ENCODE assay signal across 11 mouse cellular contexts in the genomic region with DNA sequence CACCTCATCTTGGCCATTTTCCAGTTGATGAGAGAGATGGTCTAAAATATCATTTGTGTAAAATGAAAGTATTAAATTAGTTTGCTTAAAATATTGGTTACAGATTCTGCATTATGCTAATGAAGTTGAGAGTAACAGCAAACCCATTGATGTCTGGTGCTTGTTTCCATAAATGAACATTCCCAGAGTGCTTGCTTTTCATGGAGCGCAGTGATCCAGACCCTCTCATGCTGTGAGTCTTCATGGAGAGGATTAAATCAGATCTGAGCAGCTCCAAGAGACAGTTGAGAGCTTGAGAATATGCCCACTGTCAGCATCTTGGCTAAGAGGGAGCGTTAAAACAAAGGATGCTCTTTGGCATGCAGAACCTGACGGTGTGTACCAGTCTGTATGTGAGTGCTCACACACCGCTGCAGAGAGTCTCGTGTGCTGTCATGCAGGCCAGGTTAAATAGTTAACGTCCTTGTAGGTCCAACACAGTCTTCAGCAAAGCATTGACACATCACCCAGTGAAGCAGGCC. TPM values are rescaled to one million over a fixed set of nuclear protein-coding genes. Genes with fewer than 3 reads are reported as not detected.
DNase-seq lines count a peak whose midpoint lies in the region; ATAC-seq and TF ChIP-seq lines count a peak whose summit lies in the region.
"Had no signal": no experiment of that assay in that cellular context is flagged by ENCODE, and none has a peak within 500 bp of the region (broad histone marks: within the 10 kb centered on the region; RNA-seq: fewer than 3 reads in every experiment).

No protein-coding gene starts in this region.

- ATAC-seq in limb, embryonic 15.5 days (ENCODE audit: insufficient number of reproducible peaks, low FRiP score, low TSS enrichment, low read depth) = no peak
- no peak for ATAC-seq in forebrain, embryonic 14.5 days
- peak; percentile 61; the same call in 1 of the 2 replicates for ATAC-seq in midbrain, embryonic 16.5 days
- ATAC-seq in megakaryocyte progenitor cell, adult 5-6 weeks (replicated peaks; ENCODE audit: poor library complexity) = no peak

- peak; percentile 43 to 60 for DNase-seq in cerebellum, adult 2 months
- DNase-seq in cerebellum, adult 8-10 months = no peak
- DNase-seq in limb, embryonic 10.5 days (ENCODE audit: low spot score) = no peak
- DNase-seq in forebrain, embryonic 14.5 days (ENCODE audit: low spot score) = peak; percentile 19
- DNase-seq in adrenal gland, postnatal 25 days = no peak
- DNase-seq: heart, adult 2 months; kidney, postnatal 10 days had no signal

- no peak overlapping the region for H3K4me3 ChIP-seq in cerebellum, adult 2 months (replicated peaks; ENCODE audit: insufficient read depth, low read depth, low read length)
- H3K4me3 ChIP-seq in limb, embryonic 15.5 days = no peak overlapping the region
- no peak overlapping the region for H3K4me3 ChIP-seq in limb, embryonic 10.5 days
- H3K4me3 ChIP-seq in forebrain, embryonic 14.5 days (ENCODE audit: low read depth, low read length) = no peak overlapping the region
- no peak overlapping the region for H3K4me3 ChIP-seq in midbrain, embryonic 16.5 days (ENCODE audit: low read depth, low read length)
- H3K4me3 ChIP-seq: erythroblast, embryonic 14.5 days; heart, adult 2 months had no signal

- H3K4me1 ChIP-seq in cerebellum, adult 2 months (ENCODE audit: control insufficient read depth, insufficient read depth, low read length) = peaks cover 41% of the 10 kb centered on the region
- peaks cover 8% of the 10 kb centered on the region; the same call in 1 of the 2 replicates for H3K4me1 ChIP-seq in limb, embryonic 15.5 days
- H3K4me1 ChIP-seq in limb, embryonic 10.5 days = peaks cover 8% of the 10 kb centered on the region
- peaks cover 12% of the 10 kb centered on the region for H3K4me1 ChIP-seq in forebrain, embryonic 14.5 days (ENCODE audit: control insufficient read depth, insufficient read depth, low read length)
- peaks cover 18% of the 10 kb centered on the region for H3K4me1 ChIP-seq in midbrain, embryonic 16.5 days (ENCODE audit: control insufficient read depth, insufficient read depth, low read length)

- WGBS in cerebellum, adult 2 months = 9% methylated on average over 6 of the region's 6 CpGs
- WGBS in limb, embryonic 15.5 days = 81% methylated on average over 6 of the region's 6 CpGs
- 94% methylated on average over 6 of the region's 6 CpGs for WGBS in limb, embryonic 10.5 days
- 36% methylated on average over 6 of the region's 6 CpGs for WGBS in forebrain, embryonic 14.5 days
- WGBS in midbrain, embryonic 16.5 days = 26% methylated on average over 6 of the region's 6 CpGs

- no peak overlapping the region for H3K9ac ChIP-seq in limb, embryonic 15.5 days
- no peak overlapping the region for H3K9ac ChIP-seq in forebrain, embryonic 14.5 days (ENCODE audit: low read length)
- H3K9ac ChIP-seq in midbrain, embryonic 16.5 days (ENCODE audit: low read depth, low read length) = no peak overlapping the region

- peak overlapping the region; percentile 48 for H3K27ac ChIP-seq in cerebellum, adult 2 months (ENCODE audit: insufficient read depth, low read length)
- 0 out of 2 replicates have a peak overlapping the region, but pooled peaks have one; percentile 30 for H3K27ac ChIP-seq in limb, embryonic 15.5 days
- no peak overlapping the region for H3K27ac ChIP-seq in limb, embryonic 10.5 days
- 0 out of 2 replicates have a peak overlapping the region, but pooled peaks have one; percentile 1 for H3K27ac ChIP-seq in forebrain, embryonic 14.5 days (ENCODE audit: low read depth, low read length)
- peak overlapping the region; percentile 67 for H3K27ac ChIP-seq in midbrain, embryonic 16.5 days (ENCODE audit: low read length)

- no peaks in the 10 kb centered on the region for H3K36me3 ChIP-seq in limb, embryonic 15.5 days
- no peaks in the 10 kb centered on the region for H3K36me3 ChIP-seq in limb, embryonic 10.5 days
- no peaks in the 10 kb centered on the region for H3K36me3 ChIP-seq in forebrain, embryonic 14.5 days (ENCODE audit: control insufficient read depth, insufficient read depth, low read length)
- H3K36me3 ChIP-seq in midbrain, embryonic 16.5 days (ENCODE audit: control insufficient read depth, insufficient read depth, low read length) = no peaks in the 10 kb centered on the region

- no peak overlapping the region for H3K4me2 ChIP-seq in limb, embryonic 15.5 days
- H3K4me2 ChIP-seq in forebrain, embryonic 14.5 days (ENCODE audit: low read length) = no peak overlapping the region
- H3K4me2 ChIP-seq in midbrain, embryonic 16.5 days (ENCODE audit: low read length) = no peak overlapping the region

- no peaks in the 10 kb centered on the region for H3K27me3 ChIP-seq in cerebellum, adult 2 months (ENCODE audit: control insufficient read depth, insufficient read depth, low read length)
- no peaks in the 10 kb centered on the region for H3K27me3 ChIP-seq in limb, embryonic 15.5 days
- H3K27me3 ChIP-seq in limb, embryonic 10.5 days (ENCODE audit: low read depth, poor library complexity, severe bottlenecking) = no peaks in the 10 kb centered on the region
- H3K27me3 ChIP-seq in forebrain, embryonic 14.5 days (replicated peaks; ENCODE audit: control insufficient read depth, insufficient read depth, low read length) = no peaks in the 10 kb centered on the region
- no peaks in the 10 kb centered on the region for H3K27me3 ChIP-seq in midbrain, embryonic 16.5 days (ENCODE audit: control insufficient read depth, insufficient read depth, low read depth, low read length)

- no peak for TF ChIP-seq POLR2A in cerebellum, adult 2 months (IDR thresholded peaks at IDR 0.05; ENCODE audit: borderline replicate concordance, insufficient read depth, low read length)

- H3K9me3 ChIP-seq in limb, embryonic 15.5 days = no peaks in the 10 kb centered on the region
- no peaks in the 10 kb centered on the region for H3K9me3 ChIP-seq in limb, embryonic 10.5 days (replicated peaks)
- no peaks in the 10 kb centered on the region for H3K9me3 ChIP-seq in forebrain, embryonic 14.5 days (replicated peaks; ENCODE audit: control insufficient read depth, low read length)
- no peaks in the 10 kb centered on the region for H3K9me3 ChIP-seq in midbrain, embryonic 16.5 days (replicated peaks; ENCODE audit: control insufficient read depth, low read length, poor library complexity, severe bottlenecking)

- no peak for TF ChIP-seq CTCF in cerebellum, adult 2 months (IDR thresholded peaks at IDR 0.05; ENCODE audit: borderline replicate concordance, insufficient read depth, low read depth, low read length)

RNA-seq across cellular contexts. Expression of a gene that starts 43.1 kb away (rescaled TPM):
- polyA plus RNA-seq in cerebellum, adult 2 months (2012; rRNA removed) = 40.4 and 42.6 TPM in 2 replicates
- 9.8 and 11.3 TPM in 2 replicates for polyA plus RNA-seq in limb, embryonic 15.5 days (2015; fragmentation: Nextera tagmentation; extraction: Ambion mirVana)
- polyA plus RNA-seq in limb, embryonic 10.5 days (2016; fragmentation: Nextera tagmentation; extraction: Ambion mirVana) = 13.6 and 16.4 TPM in 2 replicates
- polyA plus RNA-seq in forebrain, embryonic 14.5 days (2014; fragmentation: Nextera tagmentation; extraction: Ambion mirVana) = 16.3 and 21.3 TPM in 2 replicates
- 16.5 and 18.3 TPM in 2 replicates for polyA plus RNA-seq in midbrain, embryonic 16.5 days (2015; fragmentation: Nextera tagmentation; extraction: Ambion mirVana)
- 17.5 and 17.6 TPM in 2 replicates for total RNA-seq in megakaryocyte progenitor cell, adult 5-6 weeks (2015)
- 10.2 TPM in 2 replicates for total RNA-seq in megakaryocyte progenitor cell, adult 5-6 weeks (2017)
- 17.9 and 19.9 TPM in 2 replicates for total RNA-seq in adrenal gland, postnatal 25 days (2021)

Comparison
In these comparisons a context has a peak if more than half of its experiments do, and no peak if none do; other contexts are left out.
1. DNase-seq: peak in cerebellum, adult 2 months (2 of 2) and forebrain, embryonic 14.5 days (single experiment); none in cerebellum, adult 8-10 months (single experiment), limb, embryonic 10.5 days (single experiment) and adrenal gland, postnatal 25 days (single experiment).